Mouse (Mus musculus) activated CD4-positive, CD25-positive, alpha-beta regulatory T cell (primary cell): ENCODE results near the gene Dhrs7b. TPM values are rescaled to one million over a fixed set of nuclear protein-coding genes. Genes with fewer than 3 reads are reported as not detected.

Source experiments
- polyA plus RNA-seq, 2 experiments: library from polyadenylated mRNA; unstranded; fragments of 100-300 nt; shearing (Covaris generic); gene quantifications; one replicate each; pipeline ENCODE4 v1.2.1; 2017

The Dhrs7b gene
- polyA plus RNA-seq = 10 to 100 TPM; 27.0 to 27.2 TPM

GRCm38 (mm10) chr11:60830433-60831052 is at the start of gene Dhrs7b:
Dhrs7b (plus strand) TSS chr11:60830631.

DNA sequence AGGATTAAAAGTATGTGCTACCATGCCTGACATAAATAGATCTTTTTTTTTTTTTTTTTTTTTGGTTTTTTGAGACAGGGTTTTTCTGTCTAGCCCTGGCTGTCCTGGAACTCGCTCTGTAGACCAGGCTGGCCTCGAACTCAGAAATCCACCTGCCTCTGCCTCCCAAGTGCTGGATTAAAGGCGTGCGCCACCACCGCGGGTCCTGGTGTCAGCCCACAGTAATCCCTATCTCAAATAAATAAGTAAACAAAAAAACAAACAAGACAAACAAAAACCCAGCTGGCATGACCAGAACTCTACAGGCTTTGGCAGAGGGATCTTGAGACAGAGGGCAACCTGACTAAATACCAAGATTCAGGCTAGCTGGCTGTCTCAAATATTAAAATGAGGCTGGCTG is 18.8 kb upstream of the Dhrs7b start, which contains the start of gene Shmt1:
Shmt1 (minus strand) TSS at position 101 of the 400 bp plus-strand sequence.

DNA sequence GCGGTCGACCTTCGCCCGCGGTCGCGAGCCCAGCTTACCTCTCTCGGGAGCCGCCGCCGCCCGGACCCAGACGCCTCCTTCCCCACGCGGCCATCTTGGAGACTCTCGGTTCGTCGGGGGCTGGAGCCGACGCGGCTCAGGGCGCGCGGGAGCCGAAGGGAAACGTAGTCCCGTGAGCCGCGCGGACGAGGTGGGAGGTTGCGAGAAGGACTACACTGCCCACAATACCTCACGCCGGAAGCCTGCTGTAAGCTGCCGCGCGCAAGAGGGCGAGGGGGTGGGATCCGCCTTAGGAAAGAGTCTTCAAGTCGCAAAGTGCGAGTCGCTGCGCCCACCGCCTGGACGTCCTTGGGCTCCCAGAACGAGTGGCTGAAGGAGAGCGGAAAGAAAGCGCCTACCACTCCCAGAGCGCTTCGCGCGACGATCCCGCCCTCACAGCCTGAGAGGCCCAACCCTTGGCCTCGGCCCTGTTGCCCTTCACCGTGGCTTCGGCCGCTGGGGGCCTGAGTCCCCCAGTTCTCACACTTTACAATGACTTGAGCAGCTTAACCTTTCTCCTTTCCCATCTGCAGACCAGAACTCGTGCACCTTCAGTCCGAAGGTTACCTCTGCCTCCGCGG is 48.4 kb downstream of the Dhrs7b start, which contains the start of gene Tmem11:
Tmem11 (minus strand) TSS at position 598 of the 620 bp plus-strand sequence.

Other genes with a start within 250 kb of the Dhrs7b start
- gene Llgl1, start 130.9 kb upstream of the Dhrs7b start, polyA plus RNA-seq = 10 to 100 TPM; 31.0 to 32.5 TPM
- 100 to 1,000 TPM; 104 to 176 TPM for gene Flii, start 103.4 kb upstream of the Dhrs7b start, polyA plus RNA-seq
- 10 to 100 TPM; 13.6 to 17.9 TPM for gene Mief2, start 102.2 kb upstream of the Dhrs7b start, polyA plus RNA-seq
- gene Top3a, start 53.3 kb upstream of the Dhrs7b start, polyA plus RNA-seq = 10 to 100 TPM in 1 of 2 experiments, 1 to 10 TPM in 1; 9.9 to 10.6 TPM
- gene Smcr8, start 53.1 kb upstream of the Dhrs7b start, polyA plus RNA-seq = 1 to 10 TPM; 4.9 to 8.7 TPM
- gene Shmt1, start 18.9 kb upstream of the Dhrs7b start, polyA plus RNA-seq = 10 to 100 TPM; 19.5 to 24.9 TPM
- 10 to 100 TPM; 26.3 to 39.7 TPM for gene Tmem11, start 48.6 kb downstream of the Dhrs7b start, polyA plus RNA-seq
- gene Natd1, start 84.1 kb downstream of the Dhrs7b start, polyA plus RNA-seq = 10 to 100 TPM in 1 of 2 experiments, 1 to 10 TPM in 1; 8.4 to 10.4 TPM
- gene Map2k3, start 101.4 kb downstream of the Dhrs7b start, polyA plus RNA-seq = 100 to 1,000 TPM in 1 of 2 experiments, 10 to 100 TPM in 1; 65.7 to 124 TPM
- under 1 TPM in 1 of 2 experiments, not detected in 1; 0.76 TPM for gene Kcnj12, start 191.9 kb downstream of the Dhrs7b start, polyA plus RNA-seq